Mouse (Mus musculus): ENCODE data around the gene Acss1.

DNA sequence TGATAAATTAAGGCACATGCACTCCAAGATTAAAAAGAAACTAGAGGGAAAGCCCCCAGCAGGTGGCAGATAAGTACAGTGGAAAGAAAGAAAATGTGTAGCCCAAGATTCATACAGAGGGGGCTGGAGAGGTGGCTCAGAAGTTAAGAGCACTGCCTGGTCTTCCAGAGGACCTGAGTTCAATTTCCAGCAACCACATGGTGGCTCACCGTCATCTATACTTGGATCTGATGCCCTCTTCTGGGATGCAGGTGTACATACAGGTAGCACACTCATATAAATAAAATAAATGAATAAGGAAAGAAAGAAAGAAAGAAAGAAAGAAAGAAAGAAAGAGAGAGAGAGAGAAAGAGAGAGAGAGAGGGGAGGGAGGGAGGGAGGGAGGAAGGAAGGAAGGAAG lies 7.2 kb upstream of the Acss1 start:
- no peak for TF ChIP-seq POLR2A (IDR thresholded peaks at IDR 0.05; ENCODE audit: extremely low read depth, insufficient read depth, low read length)
- TF ChIP-seq CTCF (IDR thresholded peaks at IDR 0.05; ENCODE audit: low read depth, low read length), result no peak

Data from liver, adult 2 months (tissue).